Mouse (Mus musculus) thymus, postnatal 36 days (tissue): ENCODE results near the gene Wwox.

Experiments used
- DNase-seq, 2 experiments: peaks; one replicate each; pipeline ENCODE4 v3.0.0; 2022; ENCODE audit warnings: mixed read lengths in 2 of 2

Gene Wwox

DNA sequence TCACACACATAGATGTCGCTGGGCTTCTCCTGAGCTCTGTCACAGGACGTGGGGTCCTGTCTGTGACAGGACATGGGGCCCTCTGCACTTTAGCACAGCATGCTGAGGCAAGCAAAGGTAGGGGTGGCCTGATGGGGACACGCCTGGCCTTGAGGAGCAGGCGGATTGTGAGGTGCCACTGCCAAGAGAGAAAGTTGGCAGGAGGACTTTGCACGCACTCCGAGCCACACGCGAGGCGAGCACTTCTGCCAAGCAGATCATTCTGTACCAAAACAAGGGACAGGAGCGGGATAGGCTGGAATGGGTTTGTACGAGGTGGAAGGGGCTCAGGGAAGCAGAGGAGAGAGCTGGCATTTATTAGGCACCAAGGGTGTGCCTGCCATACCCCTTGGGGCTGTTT is 543.3 kb downstream of the Wwox start:
- no peak for DNase-seq

DNA sequence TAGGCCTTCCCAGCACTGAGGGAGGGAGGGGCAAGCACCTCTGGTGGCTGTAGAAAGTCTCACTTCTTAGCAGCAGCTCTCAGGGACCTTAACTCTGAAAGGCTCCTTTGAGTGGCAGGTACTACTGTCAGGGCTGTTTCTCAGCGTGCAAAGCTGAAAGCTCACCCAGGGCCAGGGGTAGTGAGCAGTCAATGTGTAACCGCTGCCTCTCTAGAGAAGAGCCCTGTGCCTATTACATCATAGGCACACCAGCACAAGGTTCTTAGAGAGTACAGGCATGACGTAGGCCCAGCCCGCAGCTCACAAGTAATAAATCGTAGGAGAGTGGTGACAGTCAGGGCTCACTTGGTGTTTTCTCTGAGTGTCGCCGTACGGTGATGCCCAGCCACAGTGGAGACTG is 545.0 kb downstream of the Wwox start:
- DNase-seq = no peak

DNA sequence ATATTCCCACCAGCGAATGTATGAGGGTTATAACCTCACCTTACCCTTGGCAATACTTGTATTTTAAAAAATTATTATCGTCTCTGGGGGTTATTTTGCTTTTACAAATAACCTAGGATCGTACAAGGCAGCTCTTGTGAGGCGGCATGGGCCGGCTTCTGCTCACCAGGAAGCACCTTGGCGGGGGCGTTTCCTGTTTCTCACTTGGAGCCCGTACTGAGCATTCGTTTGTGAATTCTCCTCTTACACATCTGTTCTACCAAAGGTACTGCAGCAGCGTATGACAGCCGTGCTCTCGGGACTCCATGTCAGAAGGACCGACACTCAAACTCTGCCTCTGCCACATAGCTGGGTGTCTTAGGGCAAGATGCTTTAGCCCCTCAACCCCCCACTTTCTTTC is 546.5 kb downstream of the Wwox start:
- DNase-seq = peak; percentile 69 to 74

DNA sequence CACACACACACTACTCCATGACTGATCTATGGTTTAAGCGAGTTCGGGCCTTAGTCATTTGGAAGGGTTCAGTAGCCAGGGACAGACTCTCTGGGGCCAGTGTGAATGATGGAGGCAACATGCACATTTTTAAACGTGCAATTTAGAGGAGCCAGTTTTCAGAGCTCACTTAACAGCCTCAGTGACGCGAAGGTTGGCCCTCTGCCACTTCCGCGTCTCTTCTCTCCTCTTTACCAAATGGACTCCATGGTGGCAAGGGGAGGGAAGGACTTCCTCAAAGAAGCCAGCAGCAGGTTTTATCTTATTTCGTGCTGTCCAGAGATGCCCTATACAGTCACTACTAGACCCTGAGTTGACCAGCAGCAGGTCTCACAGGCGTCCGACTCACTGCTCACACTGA is 547.5 kb downstream of the Wwox start:
- no peak for DNase-seq

DNA sequence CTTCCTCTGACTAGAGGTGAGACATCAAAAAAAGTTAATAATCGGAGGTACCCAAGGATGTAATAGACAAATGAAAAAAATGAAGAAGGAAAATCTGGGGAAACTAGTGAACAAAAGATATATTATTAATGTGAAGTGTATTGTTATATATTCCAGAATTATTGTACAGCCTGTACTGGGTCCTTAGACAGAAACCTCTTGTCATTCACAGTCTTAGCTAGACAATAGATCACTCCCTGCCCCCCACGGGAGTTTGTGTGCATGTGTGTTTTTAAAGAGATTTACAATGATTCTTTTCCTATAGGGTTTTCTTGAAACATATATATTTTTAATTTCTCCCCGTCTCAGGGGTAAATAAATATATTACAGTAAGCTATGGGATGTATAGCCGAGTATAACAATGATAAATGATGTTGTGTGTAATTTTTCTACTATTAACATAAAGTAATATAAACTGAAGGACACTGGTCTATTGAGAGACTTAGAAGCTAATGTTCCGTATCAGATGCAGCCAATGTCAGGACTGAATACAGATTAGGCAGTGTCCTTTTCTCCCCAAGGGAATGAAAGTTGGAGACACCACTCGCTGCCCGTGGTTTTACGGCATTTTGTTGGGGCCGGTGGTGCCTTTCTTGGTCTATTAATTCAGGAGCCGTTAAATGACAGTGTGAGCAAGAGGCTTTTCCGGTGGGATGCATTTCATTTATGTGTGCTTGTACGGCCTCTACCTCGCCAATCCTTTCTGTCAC is 551.6 kb downstream of the Wwox start:
- no peak for DNase-seq

DNA sequence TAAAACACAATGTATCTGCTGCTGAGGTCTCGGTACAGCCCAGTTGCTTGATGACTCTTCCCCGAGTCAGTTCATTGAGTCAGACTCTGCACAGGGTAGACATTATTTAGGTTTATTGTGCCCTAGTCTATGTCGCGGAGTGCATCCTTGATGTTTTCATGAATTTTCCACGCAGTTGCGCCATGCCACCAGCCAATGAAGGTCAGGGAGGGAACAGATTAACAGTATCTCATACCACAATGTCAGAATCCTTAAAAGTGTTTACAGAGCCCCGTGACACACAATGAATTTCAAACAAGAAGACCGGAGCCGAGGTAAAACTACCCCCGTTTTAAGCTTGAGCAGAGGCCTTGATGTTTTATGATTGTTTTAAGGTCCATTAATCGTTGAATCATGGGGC is 561.3 kb downstream of the Wwox start:
- no peak for DNase-seq

DNA sequence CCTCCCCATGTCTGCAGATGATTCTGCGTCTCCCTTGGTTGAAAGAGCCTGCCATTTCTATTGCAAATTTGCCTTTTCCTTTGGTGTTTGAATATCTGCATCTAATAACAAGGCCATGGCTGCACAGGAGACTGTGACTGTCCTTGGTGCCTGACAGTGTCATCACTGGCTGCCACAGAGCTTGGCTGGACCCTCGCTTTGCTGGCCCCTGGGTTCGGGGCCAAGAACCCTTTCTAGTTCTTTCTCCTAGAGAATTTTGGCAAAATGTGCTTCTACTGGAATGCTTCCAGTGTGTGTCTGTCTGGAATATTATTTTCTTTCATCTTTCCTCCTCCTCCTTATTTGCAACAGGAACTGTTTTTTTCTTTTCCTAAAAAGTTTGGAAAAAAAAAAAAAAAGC is 565.6 kb downstream of the Wwox start:
- no peak for DNase-seq

DNA sequence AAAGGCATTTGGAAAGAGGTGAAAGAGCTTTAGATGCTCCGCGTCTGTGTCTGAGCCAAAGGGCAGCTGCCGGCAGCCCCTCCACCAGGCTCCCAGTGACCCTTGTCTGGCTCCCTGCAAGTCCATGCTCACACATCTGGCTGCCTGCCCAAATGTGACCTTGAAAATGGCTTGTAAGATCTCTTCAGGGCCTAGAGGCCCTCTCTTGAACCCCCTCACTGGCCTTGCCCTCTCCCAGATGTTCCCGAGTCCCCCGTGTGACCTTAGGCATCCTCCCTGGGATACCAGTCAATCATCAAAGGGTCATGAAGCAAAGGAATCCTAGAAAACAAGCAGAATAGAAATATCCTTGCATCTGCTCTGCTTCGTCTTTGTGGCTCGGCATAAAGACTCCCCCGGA is 567.1 kb downstream of the Wwox start:
- DNase-seq = no peak

DNA sequence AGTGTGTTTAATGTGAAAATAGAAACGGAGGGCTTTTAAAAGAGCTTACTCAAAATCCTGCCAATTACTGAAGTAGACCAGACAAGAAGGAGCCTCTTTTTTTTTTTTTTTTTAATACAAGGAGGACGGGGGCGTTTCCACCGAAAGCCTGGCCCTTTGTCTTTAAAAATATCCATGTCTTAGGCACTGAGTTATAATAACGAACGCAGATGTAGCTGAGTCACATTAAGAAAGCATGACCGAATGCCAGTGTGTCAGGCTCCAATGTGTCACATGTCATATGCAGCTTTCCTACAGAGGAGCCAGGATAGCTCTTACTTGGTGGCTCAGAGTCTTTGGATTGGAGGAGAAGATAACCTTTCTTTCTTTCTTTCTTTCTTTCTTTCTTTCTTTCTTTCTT is 567.8 kb downstream of the Wwox start:
- DNase-seq = no peak

DNA sequence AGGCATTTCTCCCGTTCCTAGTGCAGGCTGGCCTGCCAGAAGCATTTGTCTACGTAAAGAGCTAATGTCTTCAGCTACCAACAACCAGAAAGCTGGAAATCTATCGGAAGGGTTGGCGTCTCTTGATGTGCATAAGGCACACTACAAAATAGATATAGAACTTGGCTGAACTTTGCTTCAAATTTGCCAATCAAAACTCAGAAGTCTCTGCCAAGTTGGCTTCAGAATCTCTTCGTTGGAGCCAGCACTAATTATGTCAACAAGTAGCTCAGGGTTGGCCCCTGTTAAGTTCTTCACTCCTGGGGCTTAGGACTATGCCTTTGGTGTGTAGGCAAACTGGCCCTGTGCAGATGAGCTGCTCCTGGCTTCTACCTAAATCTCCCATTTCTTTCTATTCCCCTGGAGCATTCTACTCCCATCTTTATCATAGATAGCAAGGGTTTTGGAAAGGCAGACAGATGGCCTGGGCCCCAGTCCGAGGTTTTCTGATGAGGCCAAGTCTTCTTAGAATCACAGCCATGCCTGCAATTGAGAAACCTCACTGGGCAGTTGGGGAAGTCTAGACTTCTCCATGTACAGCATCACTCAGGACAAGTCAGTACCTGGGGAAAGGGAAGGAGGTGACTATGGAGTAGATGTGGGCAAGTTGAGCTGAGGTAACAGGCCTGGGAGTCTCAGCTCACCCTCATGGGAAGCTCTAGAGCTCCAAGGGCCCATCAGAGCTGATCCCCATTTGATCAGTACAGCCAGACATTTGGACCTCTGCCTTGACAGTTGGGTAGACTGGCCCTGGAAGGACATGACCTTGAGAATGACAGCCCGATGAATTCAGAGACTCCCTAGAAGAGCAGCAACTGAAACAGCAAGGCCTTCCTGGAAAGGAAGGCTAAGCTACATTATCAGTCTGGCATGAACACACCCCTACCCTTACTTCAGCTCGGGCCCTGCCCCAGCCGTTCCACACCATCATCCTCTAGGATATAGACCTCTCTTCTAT is 569.5 kb downstream of the Wwox start:
- no peak for DNase-seq

DNA sequence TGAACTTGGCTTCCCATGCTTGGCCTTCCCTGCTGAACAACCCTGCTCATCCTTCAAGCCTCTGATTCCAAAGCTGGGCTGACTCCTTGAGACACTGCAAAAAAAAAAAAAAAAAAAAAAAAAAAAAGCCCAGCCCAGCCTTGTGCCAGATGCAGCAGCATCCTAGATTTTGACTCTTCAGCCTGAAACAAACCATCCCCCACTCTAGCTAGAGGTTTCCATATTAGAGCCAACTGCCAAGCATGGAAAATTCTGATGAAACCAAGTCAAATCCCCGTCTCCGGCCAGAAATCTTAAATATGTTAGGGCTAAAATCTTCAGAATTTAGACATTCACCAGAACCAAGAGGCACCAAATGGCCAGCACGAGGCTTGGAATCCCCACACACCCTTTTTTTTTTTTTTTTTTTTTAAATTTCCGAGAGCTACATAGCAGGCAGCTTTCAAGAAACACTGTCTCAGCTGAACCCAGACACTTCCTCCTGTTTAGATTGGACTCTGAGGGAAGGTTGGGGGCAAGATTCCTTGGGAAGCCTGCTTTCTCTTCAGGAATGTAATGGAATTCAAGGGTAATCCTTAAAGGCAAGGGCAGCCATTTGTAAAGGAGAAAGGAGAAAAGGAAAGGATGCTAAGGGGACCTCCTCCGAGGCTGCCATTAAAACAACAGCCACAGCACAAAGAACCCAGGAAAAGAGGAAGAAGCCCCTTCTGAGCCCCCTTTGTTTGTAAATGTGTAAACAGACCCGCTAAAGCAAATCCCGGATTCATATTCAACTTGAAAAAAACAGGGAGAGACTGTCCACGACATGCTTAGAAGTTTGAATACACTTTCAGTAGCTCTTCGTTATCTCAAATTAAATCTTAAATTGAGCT is 570.7 kb downstream of the Wwox start:
- no peak for DNase-seq

DNA sequence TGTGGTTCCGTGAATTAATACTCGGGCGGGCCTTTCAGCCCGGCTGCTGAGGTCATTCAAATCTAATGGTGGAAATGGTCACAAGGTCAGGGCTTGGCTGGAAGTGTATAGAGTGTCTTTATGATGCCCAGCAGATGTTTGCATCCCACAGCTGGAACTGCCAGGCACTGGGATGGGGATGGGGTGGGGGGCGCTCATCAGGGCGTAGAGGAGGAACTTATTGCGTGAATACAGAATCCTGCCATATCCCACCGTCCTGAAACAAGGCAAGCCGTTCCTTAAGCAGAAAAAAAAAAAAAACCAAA is 571.3 kb downstream of the Wwox start:
- DNase-seq = no peak

DNA sequence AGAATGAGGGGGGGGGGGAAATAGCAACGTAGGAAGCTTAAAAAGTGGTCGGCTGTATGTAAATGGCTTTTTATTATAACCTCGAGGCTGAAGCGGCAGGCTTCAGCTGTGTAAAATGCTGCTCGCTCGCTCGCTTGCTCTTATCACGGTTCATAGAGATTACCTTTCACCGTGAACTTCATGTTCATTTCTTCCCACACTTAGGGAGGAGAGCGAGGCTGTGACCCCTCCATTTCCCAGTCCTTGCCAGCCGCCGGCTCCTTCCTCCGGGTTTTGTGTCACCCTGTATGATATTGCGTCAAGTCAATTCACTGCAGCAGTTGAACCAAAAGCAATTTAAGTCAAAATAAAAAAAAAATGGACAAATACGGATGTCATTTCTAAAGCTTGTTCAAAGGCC is 580.2 kb downstream of the Wwox start:
- no peak for DNase-seq

DNA sequence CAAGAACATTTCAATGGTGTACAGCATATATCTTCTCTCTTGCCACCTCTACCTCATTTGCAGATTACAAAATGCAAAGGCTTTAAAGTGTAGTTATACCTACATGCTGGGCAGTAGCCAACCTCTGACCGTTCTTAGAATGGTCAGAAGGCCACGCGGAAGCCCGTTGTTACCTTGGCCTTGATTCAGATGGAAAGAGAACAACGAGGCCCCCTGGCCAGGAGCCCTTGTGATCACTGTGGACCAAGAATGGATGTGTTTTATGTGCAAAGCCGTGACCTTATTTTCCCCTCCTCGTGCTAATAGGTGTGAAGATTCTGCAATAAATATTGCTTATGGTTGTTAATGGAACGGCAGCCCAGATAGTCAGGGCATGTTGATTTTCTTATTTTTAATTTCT is 582.3 kb downstream of the Wwox start:
- DNase-seq = no peak

DNA sequence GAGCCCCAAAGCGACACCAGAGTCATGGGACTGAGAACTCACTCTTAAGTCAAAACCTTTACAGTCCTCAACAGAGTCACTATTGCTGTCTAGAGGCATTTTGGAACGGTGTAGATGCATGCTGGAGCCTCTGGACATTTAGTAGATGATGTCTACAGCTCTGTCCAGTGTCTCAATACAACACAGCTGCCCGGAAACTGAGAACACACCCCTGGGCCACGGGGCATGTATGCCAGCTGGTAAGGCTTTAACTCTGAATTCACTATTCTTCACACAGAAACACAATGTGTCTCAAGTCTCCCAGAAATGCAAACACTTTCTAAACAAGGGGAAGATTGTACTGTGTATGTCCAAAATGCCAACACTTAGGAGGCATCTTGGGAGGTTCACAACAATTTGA is 584.6 kb downstream of the Wwox start:
- no peak for DNase-seq

DNA sequence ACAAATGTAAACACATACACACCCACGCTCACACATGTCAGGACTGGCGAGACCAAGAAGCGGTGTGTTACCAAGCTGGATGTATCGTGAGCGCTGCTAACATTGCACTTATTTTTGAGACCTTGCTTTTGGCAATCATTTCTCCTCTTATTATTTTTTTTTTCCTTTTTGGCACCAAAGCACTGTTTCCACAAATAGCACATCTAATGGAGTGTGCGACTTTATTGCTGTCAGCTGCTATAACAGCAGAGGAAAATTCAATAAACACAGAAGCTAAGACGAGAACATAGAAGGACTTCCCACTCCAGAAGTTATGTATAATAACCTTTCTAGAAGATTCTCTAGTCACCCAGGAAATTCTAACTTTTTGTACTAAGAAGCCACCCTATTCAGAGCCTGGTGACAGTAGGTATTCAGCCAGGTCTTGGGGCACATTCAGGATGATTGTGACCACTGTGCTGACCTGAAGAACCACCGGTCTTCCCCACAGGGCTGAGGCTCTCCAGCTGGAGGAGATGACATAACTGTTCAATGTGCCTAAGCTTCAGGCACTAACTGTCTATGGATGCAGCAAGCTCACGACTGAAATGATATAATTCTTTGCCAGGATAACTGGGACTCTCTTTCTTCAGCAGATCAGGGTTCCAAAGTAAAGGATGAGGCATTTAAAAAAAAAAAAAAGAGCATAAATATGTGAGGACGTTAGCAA is 586.1 kb downstream of the Wwox start:
- no peak for DNase-seq

DNA sequence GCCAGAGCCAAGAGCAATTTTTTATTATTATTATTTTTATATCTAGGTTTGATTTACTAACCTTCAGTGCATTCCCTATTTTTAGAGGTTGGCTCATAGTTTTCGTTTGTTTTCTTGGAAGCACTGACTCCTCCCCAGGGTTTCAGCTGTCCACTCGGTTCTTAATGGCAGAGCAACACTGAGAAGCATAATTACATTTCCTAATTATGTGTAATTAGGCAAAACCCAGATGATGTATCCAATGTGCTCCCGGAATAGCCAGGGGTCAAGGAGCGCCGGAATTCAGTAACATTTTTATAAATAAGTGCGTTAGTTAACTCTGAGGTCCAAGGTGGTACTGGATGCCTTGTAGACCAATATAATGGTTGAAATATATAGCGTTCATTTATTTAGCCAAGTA is 586.7 kb downstream of the Wwox start:
- no peak for DNase-seq

DNA sequence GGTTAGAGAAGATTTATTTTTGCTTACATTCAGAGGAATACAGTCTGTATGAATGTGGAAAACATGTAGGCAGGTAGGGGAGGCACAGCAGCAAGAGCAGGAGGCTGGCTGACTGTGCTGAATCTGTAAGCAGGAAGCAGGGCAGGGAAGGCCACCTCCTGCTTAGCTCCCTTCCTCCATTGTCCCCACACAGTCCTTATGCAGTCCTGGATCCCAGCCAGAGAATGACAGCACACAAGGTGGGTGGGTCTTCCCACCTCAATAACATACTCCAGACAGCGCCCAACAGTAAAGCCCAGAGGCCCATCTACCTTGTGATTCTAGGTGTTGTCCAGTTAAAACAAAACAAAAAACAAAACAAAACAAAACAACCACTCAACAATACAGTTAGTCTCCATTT is 593.7 kb downstream of the Wwox start:
- DNase-seq = no peak

DNA sequence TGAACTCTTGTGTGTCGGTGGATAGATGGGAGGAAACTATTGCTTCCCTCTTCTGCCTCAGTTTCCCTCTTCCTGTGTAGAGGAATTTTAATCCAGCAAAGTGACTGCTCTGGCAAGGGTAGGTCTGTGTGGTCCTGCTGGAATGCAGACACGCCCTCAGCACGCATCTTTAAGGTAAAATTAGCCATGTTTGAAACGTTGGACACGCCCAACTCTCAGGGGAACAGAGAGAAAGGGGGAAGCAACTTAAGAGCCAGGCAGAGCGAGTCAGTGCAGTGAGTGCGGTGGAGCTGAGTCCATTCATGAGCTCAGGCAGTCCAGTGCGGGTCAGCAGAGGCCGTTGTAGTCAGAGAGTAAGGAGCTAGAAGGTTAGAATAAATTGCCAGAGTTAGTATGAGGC is 596.6 kb downstream of the Wwox start:
- no peak for DNase-seq

DNA sequence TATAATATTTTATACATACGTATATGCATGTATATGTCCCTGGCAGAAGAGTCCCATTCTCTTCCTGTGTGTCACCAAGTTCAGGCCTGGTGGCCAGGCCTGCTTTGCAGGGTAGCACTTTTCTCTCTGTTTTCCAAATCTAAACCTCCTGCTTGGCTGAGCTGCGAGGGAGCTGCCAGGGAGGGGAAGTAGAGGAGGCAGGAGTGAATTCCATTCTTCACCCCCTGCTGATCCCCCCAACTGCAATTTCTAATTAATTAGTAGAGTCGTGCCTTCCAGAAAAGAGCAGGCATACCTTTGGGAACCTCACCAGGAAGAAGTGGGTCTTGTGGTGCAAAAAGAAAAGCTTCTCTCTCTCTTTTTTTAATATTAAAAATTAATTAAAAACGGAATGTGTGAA is 599.0 kb downstream of the Wwox start:
- DNase-seq = no peak

DNA sequence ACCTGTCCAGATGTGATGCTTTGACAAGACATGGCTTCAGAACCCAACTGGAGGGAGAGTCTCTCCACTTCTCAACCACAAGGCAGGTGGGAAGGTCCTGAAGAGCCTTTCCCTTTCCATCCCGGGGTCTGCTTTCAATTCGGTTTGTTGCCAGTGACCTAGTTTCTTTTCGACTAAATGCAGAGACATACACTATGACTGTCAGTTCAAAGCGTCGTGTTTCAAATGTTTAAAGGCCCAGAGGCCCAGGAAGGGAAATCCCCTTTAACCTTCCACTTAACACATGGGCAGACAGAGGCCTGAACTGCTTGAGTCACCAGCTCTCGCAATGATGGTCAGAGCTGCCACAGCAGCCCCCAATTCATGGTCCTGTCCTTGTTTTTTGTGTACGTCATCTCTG is 606.3 kb downstream of the Wwox start:
- DNase-seq = peak in 1 of 2 experiments; percentile 8

DNA sequence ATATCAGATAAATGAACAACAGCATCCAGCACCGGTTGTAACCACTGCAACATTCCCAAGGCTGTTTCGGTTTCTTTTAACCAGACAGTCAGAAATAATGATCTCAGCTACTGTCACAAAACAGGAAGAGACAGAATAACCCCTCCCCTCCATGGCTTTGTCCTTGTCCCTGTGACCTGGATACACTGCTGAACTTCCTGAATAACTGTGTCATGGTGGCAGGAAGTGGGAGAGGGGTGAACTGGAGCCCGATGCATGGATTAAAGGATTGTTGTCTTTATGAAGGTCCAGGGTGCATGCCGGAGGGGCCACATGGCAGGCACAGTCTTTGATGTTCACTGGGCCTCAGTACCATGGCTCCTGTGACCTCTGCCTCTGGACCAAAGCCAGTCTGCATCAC is 607.0 kb downstream of the Wwox start:
- DNase-seq = no peak
